ENCODE assay signal across 8 mouse cellular contexts in the genomic region with DNA sequence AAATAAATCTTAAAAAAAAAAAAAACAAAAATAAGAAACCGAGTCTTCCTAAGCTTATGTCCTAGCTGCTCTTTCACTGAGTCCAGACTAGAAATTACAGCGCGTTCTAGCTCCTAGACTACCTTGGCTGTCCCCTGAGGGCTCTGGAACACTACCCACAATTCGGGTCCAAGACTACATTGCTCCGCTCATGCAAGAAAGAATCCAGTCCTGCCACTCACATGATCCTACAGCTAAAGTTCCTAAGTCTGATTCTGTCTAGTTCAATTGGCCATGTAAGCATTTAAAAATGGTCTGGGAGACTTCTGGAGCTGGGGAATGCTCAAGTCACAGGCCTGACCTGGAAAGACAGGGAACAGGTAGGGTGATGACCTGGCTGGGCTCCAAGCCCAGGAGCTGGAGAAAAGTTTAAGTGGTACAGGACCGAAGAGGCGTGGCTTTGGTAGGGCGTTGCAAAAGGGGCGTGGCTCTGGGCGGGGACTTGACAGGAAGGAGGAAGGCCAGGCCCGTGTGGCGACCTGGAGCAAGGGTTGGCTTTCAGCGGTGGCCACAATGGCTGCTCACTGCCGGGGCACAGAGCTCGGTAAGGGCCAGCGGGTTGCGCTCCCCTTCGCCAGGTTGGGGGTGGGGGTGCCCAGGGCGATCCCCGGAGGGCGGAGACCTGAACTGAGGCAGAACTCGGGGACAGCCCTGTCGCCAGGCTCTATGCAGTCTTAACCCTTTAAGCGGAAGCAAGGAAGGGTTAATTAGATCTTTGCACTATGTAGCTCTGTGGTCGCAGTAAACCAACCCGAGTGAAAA. TPM values are rescaled to one million over a fixed set of nuclear protein-coding genes. Genes with fewer than 3 reads are reported as not detected.
DNase-seq lines count a peak whose midpoint lies in the region; ATAC-seq and TF ChIP-seq lines count a peak whose summit lies in the region.

A gene (plus strand): TSS at position 491 of the 801 bp plus-strand sequence.

- H3K4me2 ChIP-seq in forebrain, embryonic 13.5 days: peak within 1 kb of the TSS; percentile 63

- no peak within 1 kb of the TSS for H3K27ac ChIP-seq in forebrain, embryonic 13.5 days

- no peak for TF ChIP-seq CTCF in G1E (IDR thresholded peaks at IDR 0.05; ENCODE audit: low read depth, low read length)

- no peaks in the 10 kb centered on the region for H3K9me3 ChIP-seq in G1E (replicated peaks)
- H3K9me3 ChIP-seq in forebrain, embryonic 13.5 days (replicated peaks): no peaks in the 10 kb centered on the region

- H3K9ac ChIP-seq in forebrain, embryonic 13.5 days: peak within 1 kb of the TSS; percentile 60

- H3K36me3 ChIP-seq in G1E (replicated peaks): peaks cover 49% of the 10 kb centered on the region
- H3K36me3 ChIP-seq in forebrain, embryonic 13.5 days (ENCODE audit: poor library complexity, severe bottlenecking): peaks cover 29% of the 10 kb centered on the region

- peak; percentile 95 for ATAC-seq in G1E (ENCODE audit: extremely low read depth, insufficient number of reproducible peaks, low FRiP score, poor library complexity, severe bottlenecking)
- ATAC-seq in cerebellum, adult (ENCODE audit: insufficient number of reproducible peaks, low FRiP score, low TSS enrichment): peak; percentile 72
- ATAC-seq in forebrain, embryonic 13.5 days: peak; percentile 85

- DNase-seq in G1E (ENCODE audit: low spot score): peak; percentile 80
- DNase-seq in heart, postnatal 25 days (ENCODE audit: low spot score): peak; percentile 60
- peak; percentile 31 to 49 for DNase-seq in layer of hippocampus, adult 18-20 months (ENCODE audit: low spot score in 2 of 2)
- peak; percentile 95 for DNase-seq in lung, postnatal 10 days
- DNase-seq in ovary, postnatal 14 days (ENCODE audit: low spot score): peak; percentile 76
- DNase-seq in thymus, postnatal 36 days: peak; percentile 90 to 91

- WGBS in forebrain, embryonic 13.5 days: 11% methylated on average over 26 of the region's 26 CpGs

- intact Hi-C loops in heart, postnatal 25 days (cut with DNase I): no loop called here

- H3K27me3 ChIP-seq in G1E (ENCODE audit: insufficient read depth, low read length): no peaks in the 10 kb centered on the region
- no peaks in the 10 kb centered on the region for H3K27me3 ChIP-seq in forebrain, embryonic 13.5 days

- peaks cover 13% of the 10 kb centered on the region; the same call in 1 of the 2 replicates for H3K4me1 ChIP-seq in G1E (ENCODE audit: insufficient read depth, low read depth, low read length)
- H3K4me1 ChIP-seq in forebrain, embryonic 13.5 days: peaks cover 11% of the 10 kb centered on the region

- peak within 1 kb of the TSS; percentile 76 for H3K4me3 ChIP-seq in G1E (ENCODE audit: low read depth, low read length)
- H3K4me3 ChIP-seq in forebrain, embryonic 13.5 days: peak within 1 kb of the TSS; percentile 53

RNA-seq across cellular contexts. Expression of the gene that starts here (rescaled TPM):
- total RNA-seq in G1E (2014; fragmentation: Nextera tagmentation) (48.4 and 51.2 TPM in 2 replicates), G1E (2017) (69.4 and 73.5 TPM in 2 replicates)
- 34.5 and 47.6 TPM in 2 replicates for polyA plus RNA-seq in G1E (2012)
- polyA plus RNA-seq in forebrain, embryonic 13.5 days (2015; fragmentation: Nextera tagmentation; extraction: Ambion mirVana): 19.0 and 20.1 TPM in 2 replicates
- total RNA-seq in heart, postnatal 25 days (2021): 1 to 10 TPM; 5.5 to 8.8 TPM
- 1 to 10 TPM; 3.0 to 4.8 TPM for total RNA-seq in layer of hippocampus, adult 18-20 months (2021)

Comparison
In these comparisons a context has a peak if more than half of its experiments do, and no peak if none do; other contexts are left out.
1. RNA of the gene that starts here (total RNA-seq): 48.4 to 73.5 TPM in G1E; 5.5 to 8.8 TPM in heart, postnatal 25 days and 3.0 to 4.8 TPM in layer of hippocampus, adult 18-20 months; every median in the first group is over 4 times any median in the second.
2. DNase-seq: peak in every context shown above with its lines; median percentile 95 in lung, postnatal 10 days; 90 in thymus, postnatal 36 days; 80 in G1E; 76 in ovary, postnatal 14 days; 60 in heart, postnatal 25 days; 40 in layer of hippocampus, adult 18-20 months.
3. Peak in every context shown above with its lines, with median percentiles within 50 percentile points of each other: ATAC-seq.